Mouse (Mus musculus): ENCODE data around the gene Mepce.
"Not testable (repeated sequence)": the region's sequence is repeated elsewhere in the genome, so short reads cannot be mapped to it uniquely, and the experiment has no call there.

Mepce gene

GRCm38 (mm10) chr5:137787151-137787928 lies at the start of gene Mepce, which contains the start of gene Zcwpw1:
TSS of gene Mepce (minus strand) at chr5:137787655.
TSS of gene Zcwpw1 (plus strand) at chr5:137787798.
- ATAC-seq (ENCODE audit: low TSS enrichment), result peak; percentile 67

- not testable (repeated sequence) for ATAC-seq (ENCODE audit: low TSS enrichment)
Measured at GRCm38 (mm10) chr5:137837110-137837509, 49.7 kb upstream of the Mepce start.

- ATAC-seq (ENCODE audit: low TSS enrichment), result no peak
Measured at GRCm38 (mm10) chr5:137836611-137837010, 49.2 kb upstream of the Mepce start.

- not testable (repeated sequence) for ATAC-seq (ENCODE audit: low TSS enrichment)
Measured at GRCm38 (mm10) chr5:137835966-137836520, 48.6 kb upstream of the Mepce start, which contains the start of gene Pilra. TSS of gene Pilra (minus strand) at chr5:137836281.

- ATAC-seq (ENCODE audit: low TSS enrichment), result no peak
Measured at GRCm38 (mm10) chr5:137833500-137833899, 46.0 kb upstream of the Mepce start.

- ATAC-seq (ENCODE audit: low TSS enrichment), result no peak
Measured at GRCm38 (mm10) chr5:137831506-137831905, 44.1 kb upstream of the Mepce start.

- ATAC-seq (ENCODE audit: low TSS enrichment), result no peak
Measured at GRCm38 (mm10) chr5:137831106-137831505, 43.7 kb upstream of the Mepce start.

GRCm38 (mm10) chr5:137830238-137830637 lies 42.8 kb upstream of the Mepce start:
- no peak for ATAC-seq (ENCODE audit: low TSS enrichment)

GRCm38 (mm10) chr5:137828694-137829093 lies 41.2 kb upstream of the Mepce start:
- ATAC-seq (ENCODE audit: low TSS enrichment), result no peak

GRCm38 (mm10) chr5:137826421-137826820 lies 39.0 kb upstream of the Mepce start:
- ATAC-seq (ENCODE audit: low TSS enrichment), result no peak

- no peak for ATAC-seq (ENCODE audit: low TSS enrichment)
Measured at GRCm38 (mm10) chr5:137825971-137826370, 38.5 kb upstream of the Mepce start.

GRCm38 (mm10) chr5:137825030-137825429 lies 37.6 kb upstream of the Mepce start:
- ATAC-seq (ENCODE audit: low TSS enrichment), result no peak

GRCm38 (mm10) chr5:137823455-137824045 lies 36.1 kb upstream of the Mepce start:
- no peak for ATAC-seq (ENCODE audit: low TSS enrichment)

GRCm38 (mm10) chr5:137822602-137823001 lies 35.1 kb upstream of the Mepce start:
- ATAC-seq (ENCODE audit: low TSS enrichment), result no peak

- no peak for ATAC-seq (ENCODE audit: low TSS enrichment)
Measured at GRCm38 (mm10) chr5:137822126-137822525, 34.7 kb upstream of the Mepce start.

- no peak for ATAC-seq (ENCODE audit: low TSS enrichment)
Measured at GRCm38 (mm10) chr5:137817466-137818222, 30.2 kb upstream of the Mepce start.

- ATAC-seq (ENCODE audit: low TSS enrichment), result no peak
Measured at GRCm38 (mm10) chr5:137808316-137808715, 20.9 kb upstream of the Mepce start.

- ATAC-seq (ENCODE audit: low TSS enrichment), result no peak
Measured at GRCm38 (mm10) chr5:137806158-137806557, 18.7 kb upstream of the Mepce start.

- ATAC-seq (ENCODE audit: low TSS enrichment), result no peak
Measured at GRCm38 (mm10) chr5:137800917-137801316, 13.5 kb upstream of the Mepce start.

GRCm38 (mm10) chr5:137796606-137797005 lies 9.2 kb upstream of the Mepce start:
- no peak for ATAC-seq (ENCODE audit: low TSS enrichment)

- no peak for ATAC-seq (ENCODE audit: low TSS enrichment)
Measured at GRCm38 (mm10) chr5:137791553-137791952, 4.1 kb upstream of the Mepce start.

- ATAC-seq (ENCODE audit: low TSS enrichment), result no peak
Measured at GRCm38 (mm10) chr5:137788946-137789531, 1.6 kb upstream of the Mepce start.
